Mouse (Mus musculus) lung, embryonic 15.5 days (tissue): ENCODE measurements at regions not wholly inside any gene's neighbourhood (a gene's known extent, or its start where the extent isn't known, plus 50 kb on each side); places are given as distances from the start of the nearest gene placed in this dataset.
A peak's percentile ranks its signal among the peaks of the same experiment; 100 is the strongest.

Experiments
- ATAC-seq: fragments of 200-750 bp; cut with Nextera tagmentation; 2 replicates; pipeline ENCODE4 v1.8.0; 2017; ENCODE audit warnings: moderate number of reproducible peaks, borderline replicate concordance; ENCODE audit not compliant: low FRiP score, low TSS enrichment; ENCODE audit errors: extremely low read depth
- H3K27ac ChIP-seq: fragments of 300-500 bp; sonication (generic); 2 replicates; pipeline ENCODE4 v1.5.1; 2015; ENCODE audit warnings: moderate library complexity, mild to moderate bottlenecking, inconsistent platforms
- H3K27me3 ChIP-seq: fragments of 300-500 bp; sonication (generic); 2 replicates; pipeline ENCODE4 v1.6.1; 2015; ENCODE audit warnings: inconsistent platforms
- H3K36me3 ChIP-seq: fragments of 300-500 bp; sonication (generic); 2 replicates; pipeline ENCODE4 v1.6.1; 2015; ENCODE audit warnings: inconsistent platforms
- H3K4me1 ChIP-seq: fragments of 300-500 bp; sonication (generic); 2 replicates; pipeline ENCODE4 v1.6.1; 2015; ENCODE audit warnings: inconsistent platforms
- H3K4me2 ChIP-seq: fragments of 300-500 bp; sonication (generic); 2 replicates; pipeline ENCODE4 v1.6.1; 2015; ENCODE audit warnings: inconsistent platforms, mild to moderate bottlenecking, moderate library complexity
- H3K4me3 ChIP-seq: fragments of 300-500 bp; sonication (generic); 2 replicates; pipeline ENCODE4 v1.5.1; 2015; ENCODE audit warnings: mild to moderate bottlenecking, inconsistent platforms
- H3K9ac ChIP-seq: fragments of 300-500 bp; sonication (generic); 2 replicates; pipeline ENCODE4 v1.6.1; 2015; ENCODE audit warnings: inconsistent platforms
- H3K9me3 ChIP-seq: fragments of 300-500 bp; sonication (generic); 2 replicates; pipeline ENCODE4 v1.6.1; 2016; ENCODE audit warnings: inconsistent platforms
- WGBS: fragments of 180-500 bp; shearing (Covaris S2); methylation state at CpG from one replicate; pipeline ENCODE4 v1.1.7; 2015; 5-methylcytosine and 5-hydroxymethylcytosine counted together

- 51% methylated on average over 5 of the region's 5 CpGs for WGBS
- 0 out of 2 replicates have a peak, but pooled peaks cover under 1% of the 10 kb centered on the region for H3K4me1 ChIP-seq
- no peak overlapping the region for H3K9ac ChIP-seq
- ATAC-seq, result no peak
- H3K4me3 ChIP-seq, result no peak overlapping the region
- H3K27me3 ChIP-seq, result no peaks in the 10 kb centered on the region
- no peak overlapping the region for H3K4me2 ChIP-seq
- H3K9me3 ChIP-seq, result no peaks in the 10 kb centered on the region
- H3K27ac ChIP-seq, result no peak overlapping the region
- H3K36me3 ChIP-seq, result no peaks in the 10 kb centered on the region
Observed at GRCm38 (mm10) chr5:54212038-54212589, 213.8 kb downstream of the Stim2 start.

- no peak for ATAC-seq
- no peaks in the 10 kb centered on the region for H3K9me3 ChIP-seq
- no peak overlapping the region for H3K4me2 ChIP-seq
- no peak overlapping the region for H3K9ac ChIP-seq
- no peaks in the 10 kb centered on the region for H3K36me3 ChIP-seq
- no peak overlapping the region for H3K4me3 ChIP-seq
- no peaks in the 10 kb centered on the region for H3K27me3 ChIP-seq
- H3K27ac ChIP-seq, result no peak overlapping the region
- H3K4me1 ChIP-seq, result no peaks in the 10 kb centered on the region
Observed at GRCm38 (mm10) chr5:54225031-54225430, 226.7 kb downstream of the Stim2 start.

GRCm38 (mm10) chr5:54234580-54234979, 236.3 kb downstream of the Stim2 start:
- Histone ChIP-seq H3K36me3 (no peaks in the 10 kb centered on the region), H3K27ac (no peak overlapping the region), H3K4me3 (no peak overlapping the region), H3K9me3 (no peaks in the 10 kb centered on the region), H3K4me1 (no peaks in the 10 kb centered on the region), H3K9ac (no peak overlapping the region), H3K27me3 (no peaks in the 10 kb centered on the region), H3K4me2 (no peak overlapping the region)
- 58% methylated on average over 1 of the region's 1 CpGs for WGBS
- no peak for ATAC-seq

GRCm38 (mm10) chr5:54235226-54235625, 236.9 kb downstream of the Stim2 start:
- Histone ChIP-seq H3K9me3 (no peaks in the 10 kb centered on the region), H3K4me1 (no peaks in the 10 kb centered on the region), H3K27ac (no peak overlapping the region), H3K4me2 (no peak overlapping the region), H3K36me3 (no peaks in the 10 kb centered on the region), H3K27me3 (no peaks in the 10 kb centered on the region), H3K4me3 (no peak overlapping the region), H3K9ac (no peak overlapping the region)
- WGBS, result 56% methylated on average over 6 of the region's 6 CpGs
- no peak for ATAC-seq

GRCm38 (mm10) chr5:54237226-54237625, 238.9 kb downstream of the Stim2 start:
- H3K36me3 ChIP-seq, result no peaks in the 10 kb centered on the region
- no peaks in the 10 kb centered on the region for H3K27me3 ChIP-seq
- no peak overlapping the region for H3K4me2 ChIP-seq
- H3K4me3 ChIP-seq, result no peak overlapping the region
- no peak overlapping the region for H3K9ac ChIP-seq
- no peak for ATAC-seq
- H3K9me3 ChIP-seq, result no peaks in the 10 kb centered on the region
- no peaks in the 10 kb centered on the region; the same call in 1 of the 2 replicates for H3K4me1 ChIP-seq
- WGBS, result 75% methylated on average over 2 of the region's 2 CpGs
- H3K27ac ChIP-seq, result no peak overlapping the region

- no peaks in the 10 kb centered on the region for H3K27me3 ChIP-seq
- no peaks in the 10 kb centered on the region; the same call in 1 of the 2 replicates for H3K4me1 ChIP-seq
- no peak overlapping the region for H3K9ac ChIP-seq
- no peaks in the 10 kb centered on the region for H3K9me3 ChIP-seq
- no peak overlapping the region for H3K4me2 ChIP-seq
- no peak overlapping the region for H3K4me3 ChIP-seq
- no peak for ATAC-seq
- 69% methylated on average over 3 of the region's 3 CpGs for WGBS
- no peaks in the 10 kb centered on the region for H3K36me3 ChIP-seq
- H3K27ac ChIP-seq, result no peak overlapping the region
Observed at GRCm38 (mm10) chr5:54238646-54239167, 240.4 kb downstream of the Stim2 start.

- no peak overlapping the region for H3K4me2 ChIP-seq
- no peaks in the 10 kb centered on the region for H3K27me3 ChIP-seq
- H3K9ac ChIP-seq, result no peak overlapping the region
- no peak overlapping the region for H3K27ac ChIP-seq
- 75% methylated on average over 3 of the region's 3 CpGs for WGBS
- H3K36me3 ChIP-seq, result no peaks in the 10 kb centered on the region
- no peak overlapping the region for H3K4me3 ChIP-seq
- H3K9me3 ChIP-seq, result no peaks in the 10 kb centered on the region
- no peaks in the 10 kb centered on the region; the same call in 1 of the 2 replicates for H3K4me1 ChIP-seq
- no peak for ATAC-seq
Observed at GRCm38 (mm10) chr5:54239586-54239985, 241.3 kb downstream of the Stim2 start.

- Histone ChIP-seq H3K36me3 (no peaks in the 10 kb centered on the region), H3K9me3 (no peaks in the 10 kb centered on the region), H3K4me2 (peak overlapping the region; percentile 8; the same call in 1 of the 2 replicates), H3K4me1 (no peaks in the 10 kb centered on the region; the same call in 1 of the 2 replicates), H3K27me3 (no peaks in the 10 kb centered on the region), H3K4me3 (no peak overlapping the region), H3K9ac (no peak overlapping the region), H3K27ac (no peak overlapping the region)
- 33% methylated on average over 20 of the region's 20 CpGs for WGBS
- ATAC-seq, result no peak
Observed at GRCm38 (mm10) chr5:54241169-54241917, 243.0 kb downstream of the Stim2 start.

- Histone ChIP-seq H3K9me3 (no peaks in the 10 kb centered on the region), H3K4me2 (no peak overlapping the region), H3K9ac (no peak overlapping the region), H3K27ac (no peak overlapping the region), H3K4me3 (no peak overlapping the region), H3K27me3 (no peaks in the 10 kb centered on the region), H3K4me1 (no peaks in the 10 kb centered on the region; the same call in 1 of the 2 replicates), H3K36me3 (no peaks in the 10 kb centered on the region)
- 95% methylated on average over 4 of the region's 4 CpGs for WGBS
- no peak for ATAC-seq
Observed at GRCm38 (mm10) chr5:54242126-54242525, 243.8 kb downstream of the Stim2 start.

- H3K36me3 ChIP-seq, result no peaks in the 10 kb centered on the region
- ATAC-seq, result no peak
- 74% methylated on average over 2 of the region's 2 CpGs for WGBS
Observed at GRCm38 (mm10) chr5:54252038-54252437, 253.7 kb downstream of the Stim2 start.

GRCm38 (mm10) chr5:54254005-54254404, 255.7 kb downstream of the Stim2 start:
- no peak for ATAC-seq
- Histone ChIP-seq H3K9me3 (no peaks in the 10 kb centered on the region), H3K36me3 (no peaks in the 10 kb centered on the region), H3K4me2 (no peak overlapping the region), H3K27me3 (no peaks in the 10 kb centered on the region), H3K4me3 (no peak overlapping the region), H3K4me1 (no peaks in the 10 kb centered on the region), H3K9ac (no peak overlapping the region), H3K27ac (no peak overlapping the region)
- WGBS, result 52% methylated on average over 7 of the region's 7 CpGs

More at GRCm38 (mm10) chr5:54252038-54252437, 253.7 kb downstream of the Stim2 start:
- Histone ChIP-seq H3K4me3 (no peak overlapping the region), H3K9me3 (no peaks in the 10 kb centered on the region), H3K9ac (no peak overlapping the region), H3K27me3 (no peaks in the 10 kb centered on the region), H3K4me1 (no peaks in the 10 kb centered on the region), H3K4me2 (no peak overlapping the region), H3K27ac (no peak overlapping the region)

- ATAC-seq, result no peak; the same call in 1 of the 2 replicates
- WGBS, result 12% methylated on average over 1 of the region's 1 CpGs
- no peaks in the 10 kb centered on the region for H3K36me3 ChIP-seq
Observed at GRCm38 (mm10) chr5:54258087-54258733, 259.9 kb downstream of the Stim2 start.

More at GRCm38 (mm10) chr5:54258087-54258733, 259.9 kb downstream of the Stim2 start:
- Histone ChIP-seq H3K4me2 (no peak overlapping the region), H3K27me3 (no peaks in the 10 kb centered on the region), H3K27ac (no peak overlapping the region), H3K4me3 (no peak overlapping the region), H3K9ac (no peak overlapping the region), H3K4me1 (no peaks in the 10 kb centered on the region), H3K9me3 (no peaks in the 10 kb centered on the region)
